Mouse (Mus musculus) hindbrain, embryonic 11.5 days (tissue): ENCODE data around the gene Dus3l. TPM values are rescaled to one million over a fixed set of nuclear protein-coding genes. Genes with fewer than 3 reads are reported as not detected.

Experiments used
- ATAC-seq: fragments of 200-750 bp; cut with Nextera tagmentation; 2 replicates; pipeline ENCODE4 v1.8.0; 2017; ENCODE audit warnings: mild to moderate bottlenecking, moderate TSS enrichment, moderate library complexity; ENCODE audit not compliant: low FRiP score
- DNase-seq: peaks from one replicate; pipeline ENCODE4 v3.0.0-alpha.2; 2015; ENCODE audit warnings: low spot score
- H3K27ac ChIP-seq: fragments of 300-500 bp; sonication (generic); 2 replicates; pipeline ENCODE4 v1.5.1; 2014; ENCODE audit warnings: mild to moderate bottlenecking, low read depth, low read length
- H3K27me3 ChIP-seq: fragments of 300-500 bp; sonication (generic); 2 replicates; pipeline ENCODE4 v1.6.1; 2014; ENCODE audit warnings: mild to moderate bottlenecking, low read length, moderate library complexity, mixed read lengths; ENCODE audit not compliant: control insufficient read depth, insufficient read depth
- H3K36me3 ChIP-seq: fragments of 300-500 bp; sonication (generic); 2 replicates; pipeline ENCODE4 v1.6.1; 2014; ENCODE audit warnings: mild to moderate bottlenecking, low read length, moderate library complexity, mixed read lengths; ENCODE audit not compliant: control insufficient read depth, insufficient read depth
- H3K4me1 ChIP-seq: fragments of 300-500 bp; sonication (generic); replicated peaks from 2 replicates; pipeline ENCODE4 v1.6.1; 2014; ENCODE audit warnings: low read length, mixed read lengths; ENCODE audit not compliant: control insufficient read depth, insufficient read depth
- H3K4me2 ChIP-seq: fragments of 300-500 bp; sonication (generic); replicated peaks from 2 replicates; pipeline ENCODE4 v1.6.1; 2014; ENCODE audit warnings: mild to moderate bottlenecking, low read depth, low read length
- H3K4me3 ChIP-seq: fragments of 300-500 bp; sonication (generic); 2 replicates; pipeline ENCODE4 v1.5.1; 2014; ENCODE audit warnings: low read depth, low read length
- H3K9ac ChIP-seq: fragments of 300-500 bp; sonication (generic); 2 replicates; pipeline ENCODE4 v1.6.1; 2014; ENCODE audit warnings: low read depth, low read length
- H3K9me3 ChIP-seq: fragments of 300-500 bp; sonication (generic); 2 replicates; pipeline ENCODE4 v1.6.1; 2016; ENCODE audit warnings: low read length; ENCODE audit not compliant: control insufficient read depth
- WGBS: fragments of 180-500 bp; shearing (Covaris S2); extraction: QIAGEN DNeasy Blood & Tissue Kit; methylation state at CpG from one replicate; pipeline ENCODE4 v1.1.7; 2014; 5-methylcytosine and 5-hydroxymethylcytosine counted together
- polyA plus RNA-seq: library from polyadenylated mRNA; unstranded; fragments of >200 nt; fragmentation: Nextera tagmentation; extraction: Ambion mirVana; gene quantifications from 2 replicates; pipeline ENCODE4 v1.2.1, GENCODE M21; 2014

Gene Dus3l
- polyA plus RNA-seq, 1 experiment from 2014 or later = 30.3 TPM

DNA sequence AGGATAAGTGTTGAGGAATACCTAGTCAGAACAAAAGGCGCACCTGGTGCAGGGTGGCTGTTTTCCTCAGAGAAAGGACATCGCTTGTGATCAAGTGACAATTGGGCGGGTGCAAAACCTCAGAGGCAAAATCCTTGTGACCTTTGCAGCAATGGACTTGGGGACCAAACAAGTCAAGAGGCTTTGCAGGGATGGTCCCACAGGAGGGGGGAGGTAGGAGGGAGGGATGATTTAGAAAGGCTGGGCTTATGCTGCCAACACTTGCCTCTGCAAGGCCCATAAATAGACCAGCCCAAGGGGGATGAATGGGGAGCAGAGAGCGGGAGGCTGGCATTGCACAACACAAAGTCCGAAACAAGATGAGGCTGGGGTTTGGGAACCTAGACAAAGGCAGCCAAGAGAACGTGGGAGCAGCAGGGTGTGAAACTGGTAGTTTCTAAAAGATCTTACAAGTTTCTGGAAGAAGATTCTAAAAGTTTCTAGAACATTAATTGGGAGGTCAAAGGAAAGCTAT, 54.5 kb downstream of the Dus3l start:
- Histone ChIP-seq H3K4me3 (no peak overlapping the region), H3K9ac (no peak overlapping the region), H3K4me1 (peaks cover 10% of the 10 kb centered on the region; the same call in 1 of the 2 replicates), H3K36me3 (no peaks in the 10 kb centered on the region), H3K27ac (no peak overlapping the region), H3K27me3 (no peaks in the 10 kb centered on the region), H3K4me2 (no peak overlapping the region), H3K9me3 (no peaks in the 10 kb centered on the region)
- DNase-seq = no peak
- 72% methylated on average over 6 of the region's 6 CpGs for WGBS
- no peak for ATAC-seq

Other genes starting within 250 kb of the Dus3l start
- gene Gm20219, start 210.4 kb upstream of the Dus3l start, polyA plus RNA-seq = 1.0 and 1.1 TPM in 2 replicates
- gene Safb2, start 180.2 kb upstream of the Dus3l start, polyA plus RNA-seq = 47.6 and 56.1 TPM in 2 replicates
- gene Safb, start 179.9 kb upstream of the Dus3l start, polyA plus RNA-seq = 93.7 and 105 TPM in 2 replicates
- 184 and 192 TPM in 2 replicates for gene 2410015M20Rik, start 155.0 kb upstream of the Dus3l start, polyA plus RNA-seq
- gene Rpl36, start 151.3 kb upstream of the Dus3l start, polyA plus RNA-seq = 1,258 and 1,259 TPM in 2 replicates
- 43.7 and 45.4 TPM in 2 replicates for gene Lonp1, start 137.9 kb upstream of the Dus3l start, polyA plus RNA-seq
- 0.56 and 0.86 TPM in 2 replicates for gene Catsperd, start 136.6 kb upstream of the Dus3l start, polyA plus RNA-seq
- 94.2 and 104 TPM in 2 replicates for gene Ranbp3, start 91.5 kb upstream of the Dus3l start, polyA plus RNA-seq
- gene Ndufa11, start 47.0 kb upstream of the Dus3l start, polyA plus RNA-seq = 363 and 381 TPM in 2 replicates
- gene Vmac, start 46.7 kb upstream of the Dus3l start, polyA plus RNA-seq = 15.6 and 18.1 TPM in 2 replicates
- 4.4 and 4.6 TPM in 2 replicates for gene Nrtn, start 7.2 kb upstream of the Dus3l start, polyA plus RNA-seq
- gene Prr22, start 5.5 kb downstream of the Dus3l start, polyA plus RNA-seq = 0.49 and 0.71 TPM in 2 replicates
- gene Rfx2, start 66.3 kb downstream of the Dus3l start, polyA plus RNA-seq = 6.4 and 6.7 TPM in 2 replicates
- gene Acsbg2, start 109.7 kb downstream of the Dus3l start, polyA plus RNA-seq = not detected in 2 replicates
- 0.25 and 0.26 TPM in 2 replicates for gene 1700061G19Rik, start 110.7 kb downstream of the Dus3l start, polyA plus RNA-seq
- 26.0 and 32.2 TPM in 2 replicates for gene Mllt1, start 170.7 kb downstream of the Dus3l start, polyA plus RNA-seq
- not detected in 2 replicates for gene Acer1, start 217.4 kb downstream of the Dus3l start, polyA plus RNA-seq
- 146 and 152 TPM in 2 replicates for gene Clpp, start 225.5 kb downstream of the Dus3l start, polyA plus RNA-seq
- gene Alkbh7, start 232.6 kb downstream of the Dus3l start, polyA plus RNA-seq = 32.4 and 33.0 TPM in 2 replicates
- 0.36 TPM in 1 of 2 replicates, not detected in the other for gene Pspn, start 235.3 kb downstream of the Dus3l start, polyA plus RNA-seq
- 65.6 and 76.7 TPM in 2 replicates for gene Gtf2f1, start 246.5 kb downstream of the Dus3l start, polyA plus RNA-seq
- gene Gm17949, start 246.7 kb downstream of the Dus3l start, polyA plus RNA-seq = 0.33 TPM in 1 of 2 replicates, not detected in the other